Mouse (Mus musculus): ENCODE data around the gene Ugt1a6b.

DNA sequence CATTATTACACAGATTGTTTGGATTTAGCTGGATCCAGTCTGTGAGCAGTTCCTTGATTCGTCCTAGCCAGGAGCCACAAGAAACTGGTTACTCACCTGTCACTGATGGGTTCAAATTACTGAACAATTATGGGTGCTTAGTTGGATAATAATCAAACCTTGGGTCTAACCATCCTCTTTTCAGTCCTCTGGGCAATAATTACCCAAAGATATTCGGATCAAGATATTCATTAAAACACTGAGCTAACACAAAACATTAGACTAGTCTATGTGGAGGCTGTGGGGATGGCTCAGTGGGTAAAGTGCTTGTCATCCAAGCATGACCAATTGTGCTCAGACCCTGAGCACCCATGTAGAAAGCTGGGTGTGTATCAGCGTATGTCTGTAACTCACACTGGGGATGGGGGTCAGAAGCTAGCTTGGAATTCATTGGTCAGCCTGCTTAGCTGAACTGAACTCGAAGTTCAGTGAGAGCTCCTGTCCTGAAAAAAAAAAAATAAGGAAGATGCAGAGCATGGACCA, 132.9 kb downstream of the Ugt1a6b start:
- TF ChIP-seq CTCF (IDR thresholded peaks at IDR 0.05; ENCODE audit: low read depth) (no peak), EP300 (IDR thresholded peaks at IDR 0.05; ENCODE audit: low read depth) (no peak)

All from liver, postnatal 0 days (tissue).